Mouse (Mus musculus): Measurements from ENCODE around the gene Dtx1.

DNA sequence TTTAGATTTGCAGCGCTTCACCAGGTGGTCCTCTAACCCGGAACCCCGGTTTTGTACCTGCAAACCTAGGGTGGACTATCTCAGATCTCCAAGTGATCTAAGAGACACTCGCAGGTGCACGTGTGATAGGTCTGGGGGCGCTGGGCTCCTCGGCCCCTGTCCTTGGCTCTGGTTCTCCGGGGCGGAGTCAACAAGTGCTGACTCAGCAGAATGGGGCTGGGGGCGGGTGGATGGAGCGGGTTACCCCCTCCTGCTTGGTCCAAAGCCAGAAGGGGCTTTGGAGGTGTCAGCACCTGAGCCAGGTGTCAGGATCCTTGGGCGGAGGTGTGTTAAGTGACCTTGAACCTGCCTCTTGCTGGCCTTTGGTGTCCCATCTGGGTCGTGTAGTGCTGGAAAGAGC is 61.8 kb downstream of the Dtx1 start:
- TF ChIP-seq POLR2A (IDR thresholded peaks at IDR 0.05; ENCODE audit: low read depth, low read length) (no peak), CTCF (IDR thresholded peaks at IDR 0.05; ENCODE audit: extremely low read depth, insufficient read depth, insufficient read length, insufficient replicate concordance) (no peak)
